Mouse (Mus musculus) embryonic facial prominence, embryonic 12.5 days (tissue): ENCODE results near the gene Cpt1a. TPM values are rescaled to one million over a fixed set of nuclear protein-coding genes. Genes with fewer than 3 reads are reported as not detected.

Experiments
- ATAC-seq: fragments of 200-750 bp; cut with Nextera tagmentation; 2 replicates; pipeline ENCODE4 v1.8.0; 2017; ENCODE audit not compliant: insufficient number of reproducible peaks, insufficient read depth, low FRiP score, low TSS enrichment
- H3K27ac ChIP-seq: fragments of 300-500 bp; sonication (generic); 2 replicates; pipeline ENCODE4 v1.5.1; 2016; ENCODE audit warnings: mild to moderate bottlenecking
- H3K27me3 ChIP-seq: fragments of 300-500 bp; sonication (generic); 2 replicates; pipeline ENCODE4 v1.6.1; 2016; ENCODE audit warnings: mild to moderate bottlenecking, moderate library complexity
- H3K36me3 ChIP-seq: fragments of 300-500 bp; sonication (generic); 2 replicates; pipeline ENCODE4 v1.6.1; 2016; ENCODE audit warnings: mild to moderate bottlenecking
- H3K4me1 ChIP-seq: fragments of 300-500 bp; sonication (generic); 2 replicates; pipeline ENCODE4 v1.6.1; 2016
- H3K4me2 ChIP-seq: fragments of 300-500 bp; sonication (generic); replicated peaks from 2 replicates; pipeline ENCODE4 v1.6.1; 2016; ENCODE audit warnings: mild to moderate bottlenecking, moderate library complexity
- H3K4me3 ChIP-seq: fragments of 300-500 bp; sonication (generic); 2 replicates; pipeline ENCODE4 v1.5.1; 2016; ENCODE audit warnings: mild to moderate bottlenecking
- H3K9ac ChIP-seq: fragments of 300-500 bp; sonication (generic); 2 replicates; pipeline ENCODE4 v1.6.1; 2016; ENCODE audit warnings: mild to moderate bottlenecking, moderate library complexity
- H3K9me3 ChIP-seq: fragments of 300-500 bp; sonication (generic); 2 replicates; pipeline ENCODE4 v1.6.1; 2016; ENCODE audit warnings: mild to moderate bottlenecking, moderate library complexity
- WGBS: fragments of 180-500 bp; shearing (Covaris S2); methylation state at CpG from one replicate; pipeline ENCODE4 v1.1.7; 2016; 5-methylcytosine and 5-hydroxymethylcytosine counted together
- polyA plus RNA-seq: library from polyadenylated mRNA; unstranded; fragments of >200 nt; fragmentation: Nextera tagmentation; extraction: Ambion mirVana; gene quantifications from 2 replicates; pipeline ENCODE4 v1.2.1, GENCODE M21; 2016

The Cpt1a gene
- polyA plus RNA-seq, 1 experiment from 2014 or later, result 12.3 TPM

DNA sequence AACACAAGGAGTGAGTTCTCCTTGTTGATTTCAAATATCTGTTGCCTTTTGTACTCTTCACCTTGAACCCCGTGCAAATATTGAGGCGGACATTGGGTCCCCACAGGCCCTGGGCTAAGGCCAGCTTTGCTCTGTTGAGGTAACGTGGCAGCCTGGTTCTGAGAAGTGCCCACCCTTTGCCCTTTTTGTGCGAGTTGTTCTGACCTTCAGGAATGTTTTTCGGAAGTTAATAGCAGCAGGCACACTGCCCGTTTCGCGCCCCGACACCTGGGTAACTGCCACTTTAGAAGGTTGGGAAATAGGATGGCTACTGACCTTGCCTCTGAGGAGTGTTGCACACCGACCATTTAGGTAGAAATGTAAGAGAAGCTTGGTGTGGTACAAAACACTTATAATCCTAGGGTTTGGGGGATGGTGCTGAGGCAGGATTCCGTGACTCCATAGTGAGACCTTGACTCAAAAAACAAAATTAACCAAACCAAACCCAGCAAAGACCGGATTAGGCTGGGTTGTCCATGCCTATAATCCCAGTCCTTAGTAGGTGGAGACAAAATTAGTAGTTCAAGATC, 4.4 kb downstream of the Cpt1a start:
- H3K27me3 ChIP-seq, result peaks cover 19% of the 10 kb centered on the region
- no peak overlapping the region for H3K4me3 ChIP-seq
- no peaks in the 10 kb centered on the region for H3K9me3 ChIP-seq
- H3K27ac ChIP-seq, result no peak overlapping the region
- H3K9ac ChIP-seq, result no peak overlapping the region
- no peak overlapping the region for H3K4me2 ChIP-seq
- ATAC-seq, result no peak
- no peaks in the 10 kb centered on the region for H3K36me3 ChIP-seq
- 79% methylated on average over 12 of the region's 12 CpGs for WGBS
- H3K4me1 ChIP-seq, result peaks cover 25% of the 10 kb centered on the region

DNA sequence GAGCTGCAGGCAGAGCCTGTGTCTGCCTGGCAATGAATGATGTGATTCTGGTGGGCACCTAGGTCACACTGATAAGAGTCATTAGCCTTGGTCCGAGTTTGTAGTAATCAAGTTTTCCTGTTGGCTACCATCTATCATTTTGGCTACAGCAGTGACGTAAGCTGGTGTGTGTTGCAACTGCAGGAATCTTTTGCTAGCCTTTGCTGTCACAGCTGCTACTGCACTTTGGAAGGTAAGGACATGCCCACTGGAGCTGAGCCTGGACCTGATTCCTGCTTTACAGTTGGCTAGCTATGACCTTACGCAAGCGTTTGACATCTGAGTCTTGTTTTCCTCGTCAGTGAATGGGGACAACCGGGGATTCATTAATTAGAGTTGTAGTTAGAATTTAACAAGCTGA, 11.1 kb downstream of the Cpt1a start:
- Histone ChIP-seq H3K9ac (no peak overlapping the region), H3K4me2 (no peak overlapping the region), H3K4me3 (no peak overlapping the region), H3K9me3 (no peaks in the 10 kb centered on the region), H3K36me3 (no peaks in the 10 kb centered on the region), H3K27me3 (no peaks in the 10 kb centered on the region), H3K27ac (no peak overlapping the region), H3K4me1 (no peaks in the 10 kb centered on the region)
- 79% methylated on average over 6 of the region's 6 CpGs for WGBS
- no peak for ATAC-seq

- H3K4me1 ChIP-seq, result no peaks in the 10 kb centered on the region
- no peak overlapping the region for H3K4me2 ChIP-seq
- H3K9ac ChIP-seq, result no peak overlapping the region
- ATAC-seq, result no peak
- no peak overlapping the region for H3K4me3 ChIP-seq
- 74% methylated on average over 17 of the region's 17 CpGs for WGBS
- H3K27ac ChIP-seq, result no peak overlapping the region
- H3K27me3 ChIP-seq, result no peaks in the 10 kb centered on the region
- H3K36me3 ChIP-seq, result no peaks in the 10 kb centered on the region
- H3K9me3 ChIP-seq, result no peaks in the 10 kb centered on the region
Observed at GRCm38 (mm10) chr19:3333694-3334515, 11.8 kb downstream of the Cpt1a start.

DNA sequence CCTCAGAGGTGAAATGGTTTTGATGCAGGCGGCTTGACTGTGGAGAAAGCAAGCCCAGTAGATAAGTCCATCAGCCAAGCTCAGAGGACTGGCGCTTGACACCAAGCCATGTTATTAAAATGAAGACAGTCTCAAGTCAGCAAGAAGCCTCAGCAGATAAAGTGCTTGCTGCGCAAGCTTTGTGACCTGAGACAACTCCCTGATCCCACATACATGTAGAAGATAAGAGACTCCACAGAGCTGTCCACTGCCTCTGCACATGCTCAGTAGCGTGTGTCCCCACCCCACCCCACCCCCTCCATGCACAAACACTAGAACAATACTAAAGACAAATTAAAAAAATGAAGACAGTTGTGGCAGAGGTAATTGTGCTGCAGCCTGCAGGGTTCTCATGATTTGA, 12.4 kb downstream of the Cpt1a start:
- H3K4me1 ChIP-seq, result no peaks in the 10 kb centered on the region
- no peak overlapping the region for H3K4me3 ChIP-seq
- no peak overlapping the region for H3K4me2 ChIP-seq
- ATAC-seq, result no peak
- H3K9me3 ChIP-seq, result no peaks in the 10 kb centered on the region
- H3K36me3 ChIP-seq, result no peaks in the 10 kb centered on the region
- H3K9ac ChIP-seq, result no peak overlapping the region
- H3K27ac ChIP-seq, result no peak overlapping the region
- 82% methylated on average over 4 of the region's 4 CpGs for WGBS
- no peaks in the 10 kb centered on the region for H3K27me3 ChIP-seq

DNA sequence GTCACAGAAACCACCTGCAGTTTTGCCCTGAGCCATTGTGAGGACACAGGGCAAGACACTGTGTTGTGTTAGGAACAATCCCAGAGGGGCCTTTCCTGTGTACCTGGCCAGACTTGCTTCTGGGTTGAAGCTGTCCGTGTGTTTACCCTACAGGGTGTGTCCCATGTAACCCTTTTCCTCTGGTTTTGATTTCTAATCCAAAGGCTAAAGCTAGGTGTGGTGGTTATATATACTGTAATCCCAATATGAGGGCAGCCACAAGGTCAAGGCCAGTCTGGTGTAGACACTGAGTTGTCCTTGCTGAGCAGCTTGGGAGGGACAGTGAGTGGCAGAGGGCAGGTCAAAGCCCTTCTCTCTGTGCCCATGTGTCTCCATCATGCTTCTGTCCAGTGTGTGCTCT, 13.8 kb downstream of the Cpt1a start:
- H3K9ac ChIP-seq, result no peak overlapping the region
- H3K4me1 ChIP-seq, result no peaks in the 10 kb centered on the region
- H3K36me3 ChIP-seq, result no peaks in the 10 kb centered on the region
- no peaks in the 10 kb centered on the region for H3K27me3 ChIP-seq
- no peak for ATAC-seq
- no peak overlapping the region for H3K4me2 ChIP-seq
- H3K4me3 ChIP-seq, result no peak overlapping the region
- H3K9me3 ChIP-seq, result no peaks in the 10 kb centered on the region
- H3K27ac ChIP-seq, result no peak overlapping the region
- WGBS, result 85% methylated on average over 1 of the region's 1 CpGs

DNA sequence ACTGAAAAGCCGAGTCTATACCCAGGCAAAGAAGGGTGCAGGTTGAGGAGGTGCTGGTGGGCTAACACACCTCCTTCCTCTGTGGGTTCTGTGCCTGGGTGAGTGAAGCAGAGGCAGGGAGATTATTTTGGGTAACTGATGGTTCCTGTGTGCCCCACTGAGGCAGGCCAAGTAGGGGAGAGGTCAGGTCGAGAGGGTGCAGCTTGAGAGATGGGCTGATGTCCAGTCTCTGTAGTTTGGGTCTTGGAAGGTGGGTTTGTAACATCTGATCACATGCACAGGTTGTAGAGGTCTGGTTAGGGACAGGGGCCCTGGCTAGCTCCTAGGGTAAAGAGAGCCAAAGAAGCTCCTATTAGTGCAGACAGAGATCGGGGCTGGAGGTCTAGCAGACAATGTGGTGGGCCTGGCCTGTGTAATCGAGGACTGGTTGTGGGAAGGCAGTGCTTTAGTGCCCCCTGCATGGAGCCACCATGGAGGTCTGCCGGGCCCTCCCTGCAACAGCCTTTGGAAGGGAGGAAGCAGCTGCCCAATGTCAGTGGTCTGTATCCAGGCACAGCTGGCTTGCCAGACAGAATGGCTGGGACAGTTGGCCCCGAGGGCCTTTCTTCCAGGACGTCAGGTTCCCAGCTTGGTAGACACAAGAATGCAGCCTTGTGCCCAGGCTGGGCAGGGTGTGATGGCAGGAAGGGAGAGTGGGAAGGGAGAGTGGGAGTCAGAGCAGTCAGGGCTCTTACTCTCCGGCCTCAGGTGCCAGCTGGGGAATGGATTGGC, 14.5 kb downstream of the Cpt1a start:
- Histone ChIP-seq H3K9me3 (no peaks in the 10 kb centered on the region), H3K9ac (no peak overlapping the region), H3K4me2 (no peak overlapping the region), H3K27me3 (no peaks in the 10 kb centered on the region), H3K4me3 (no peak overlapping the region), H3K27ac (no peak overlapping the region), H3K36me3 (no peaks in the 10 kb centered on the region), H3K4me1 (no peaks in the 10 kb centered on the region)
- 67% methylated on average over 8 of the region's 8 CpGs for WGBS
- no peak for ATAC-seq

DNA sequence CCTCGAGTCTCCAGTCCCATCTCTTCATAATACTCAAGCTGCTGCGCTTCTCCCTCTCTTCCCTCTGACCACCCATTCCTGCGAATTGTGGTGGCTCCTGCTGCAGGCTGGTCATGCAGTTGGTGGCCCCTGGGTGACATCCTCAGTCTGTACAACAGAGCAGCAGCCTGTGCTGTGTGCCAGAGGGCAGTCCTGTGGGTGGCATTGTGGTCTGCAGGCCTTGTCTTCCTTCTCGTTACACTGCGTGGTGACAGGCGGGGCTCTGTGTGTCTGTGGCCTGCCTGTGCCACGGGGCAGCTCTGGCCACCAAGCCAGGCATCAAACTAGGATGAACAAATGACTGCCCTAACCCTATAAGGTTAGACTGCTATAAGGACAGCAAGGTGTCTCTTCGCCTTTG, 17.1 kb downstream of the Cpt1a start:
- H3K27me3 ChIP-seq, result no peaks in the 10 kb centered on the region
- H3K9ac ChIP-seq, result no peak overlapping the region
- ATAC-seq, result no peak
- 80% methylated on average over 8 of the region's 8 CpGs for WGBS
- H3K4me2 ChIP-seq, result no peak overlapping the region
- H3K36me3 ChIP-seq, result no peaks in the 10 kb centered on the region
- no peak overlapping the region for H3K27ac ChIP-seq
- no peaks in the 10 kb centered on the region for H3K9me3 ChIP-seq
- no peaks in the 10 kb centered on the region for H3K4me1 ChIP-seq
- H3K4me3 ChIP-seq, result no peak overlapping the region

DNA sequence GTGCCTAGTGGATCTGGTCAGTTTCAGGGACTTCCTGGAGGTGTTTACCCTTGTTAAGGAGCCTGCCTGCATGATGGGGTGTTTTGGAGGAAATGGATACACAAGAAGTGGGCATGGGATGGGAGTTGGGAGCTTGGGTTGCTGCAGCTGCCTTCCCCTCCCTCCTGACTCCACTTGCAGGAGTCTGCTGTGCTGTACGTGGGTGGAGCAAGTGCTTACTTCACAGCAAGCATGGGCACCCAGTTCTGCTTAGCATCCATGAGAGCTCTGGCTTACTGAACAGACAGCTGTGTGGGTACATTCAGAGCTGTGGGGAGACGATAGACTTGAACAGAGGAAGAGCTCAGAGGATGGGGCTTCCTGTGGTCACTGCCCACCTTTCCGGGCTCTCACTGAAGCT, 18.9 kb downstream of the Cpt1a start:
- Histone ChIP-seq H3K36me3 (no peaks in the 10 kb centered on the region), H3K4me2 (no peak overlapping the region), H3K9ac (no peak overlapping the region), H3K4me3 (no peak overlapping the region), H3K27ac (no peak overlapping the region), H3K4me1 (no peaks in the 10 kb centered on the region), H3K9me3 (no peaks in the 10 kb centered on the region), H3K27me3 (no peaks in the 10 kb centered on the region)
- ATAC-seq, result no peak
- 73% methylated on average over 3 of the region's 3 CpGs for WGBS

GRCm38 (mm10) chr19:3343929-3344328, 21.8 kb downstream of the Cpt1a start:
- H3K4me2 ChIP-seq, result no peak overlapping the region
- ATAC-seq, result no peak
- no peak overlapping the region for H3K9ac ChIP-seq
- H3K36me3 ChIP-seq, result no peaks in the 10 kb centered on the region
- 0 out of 2 replicates have a peak, but pooled peaks cover 5% of the 10 kb centered on the region for H3K9me3 ChIP-seq
- H3K4me1 ChIP-seq, result no peaks in the 10 kb centered on the region
- no peak overlapping the region for H3K4me3 ChIP-seq
- no peak overlapping the region for H3K27ac ChIP-seq
- H3K27me3 ChIP-seq, result no peaks in the 10 kb centered on the region
- WGBS, result 74% methylated on average over 3 of the region's 3 CpGs

GRCm38 (mm10) chr19:3344636-3345544, 22.8 kb downstream of the Cpt1a start:
- 84% methylated on average over 8 of the region's 8 CpGs for WGBS
- Histone ChIP-seq H3K9ac (no peak overlapping the region), H3K9me3 (0 out of 2 replicates have a peak, but pooled peaks cover 5% of the 10 kb centered on the region), H3K27me3 (no peaks in the 10 kb centered on the region), H3K4me1 (no peaks in the 10 kb centered on the region), H3K36me3 (no peaks in the 10 kb centered on the region), H3K4me2 (no peak overlapping the region), H3K27ac (no peak overlapping the region), H3K4me3 (no peak overlapping the region)
- no peak for ATAC-seq

GRCm38 (mm10) chr19:3347784-3348183, 25.6 kb downstream of the Cpt1a start:
- Histone ChIP-seq H3K9ac (no peak overlapping the region), H3K27me3 (no peaks in the 10 kb centered on the region), H3K4me2 (no peak overlapping the region), H3K4me1 (no peaks in the 10 kb centered on the region), H3K36me3 (no peaks in the 10 kb centered on the region), H3K9me3 (0 out of 2 replicates have a peak, but pooled peaks cover 5% of the 10 kb centered on the region), H3K27ac (no peak overlapping the region), H3K4me3 (no peak overlapping the region)
- no peak for ATAC-seq
- 91% methylated on average over 1 of the region's 1 CpGs for whole genome bisulfite sequencing
